Mouse (Mus musculus) left cerebral cortex, postnatal 14 days (tissue): Measurements from ENCODE around the gene Tinagl1. TPM values are rescaled to one million over a fixed set of nuclear protein-coding genes. Genes with fewer than 3 reads are reported as not detected.
A peak's percentile ranks its signal among the peaks of the same experiment; 100 is the strongest.

Source experiments
- DNase-seq, 2 experiments: peaks; one replicate each; pipeline ENCODE4 v3.0.0; 2021 to 2022; ENCODE audit warnings: low spot score in 2 of 2, mixed read lengths in 1 of 2
- intact Hi-C: fragments of 180-260 bp; cut with DNase I; formaldehyde crosslinking; loops from one replicate; pipeline ENCODE4 v1.15.1; 2025
- total RNA-seq, 2 experiments: library from RNA; stranded (reverse); gene quantifications; 2 replicates each; pipeline ENCODE4 v1.2.3; 2021

Tinagl1 gene
- total RNA-seq, 2 experiments from 2014 or later: 4.1 to 4.2 TPM

DNA sequence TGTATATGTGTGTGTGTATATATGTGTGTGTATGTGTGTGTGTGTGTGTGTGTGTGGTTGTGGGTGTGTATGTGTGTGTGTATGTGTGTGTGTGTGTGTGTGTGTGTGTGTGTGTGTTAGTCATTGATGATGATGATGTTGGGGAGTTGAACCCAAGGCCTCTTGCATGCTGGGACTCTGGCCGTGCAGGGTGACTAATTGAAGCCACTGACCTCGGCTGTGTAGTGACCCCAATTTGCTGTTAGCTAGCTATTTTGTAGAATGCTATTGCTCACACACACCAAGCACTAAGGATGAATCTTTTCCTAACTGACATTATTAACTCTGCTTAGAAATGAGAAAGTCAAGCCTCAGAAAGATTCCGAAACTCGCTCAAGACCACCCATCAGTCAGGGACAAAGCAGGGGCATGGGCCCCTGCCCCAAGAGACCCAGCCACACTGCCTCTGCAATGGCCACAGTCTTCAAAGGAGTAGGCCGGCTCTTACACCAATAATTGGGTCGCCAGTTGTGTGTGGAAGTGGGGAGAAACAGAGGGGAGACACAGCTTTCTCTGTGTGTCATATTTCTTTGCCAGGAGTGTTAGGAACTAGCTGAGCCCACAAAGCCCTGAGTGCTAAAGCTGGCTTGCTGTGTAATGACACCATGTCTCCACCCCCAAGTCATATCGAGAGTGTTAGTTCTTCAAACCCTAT, 6.1 kb upstream of the Tinagl1 start:
- no peak for DNase-seq
- intact Hi-C loops: no loop called here

DNA sequence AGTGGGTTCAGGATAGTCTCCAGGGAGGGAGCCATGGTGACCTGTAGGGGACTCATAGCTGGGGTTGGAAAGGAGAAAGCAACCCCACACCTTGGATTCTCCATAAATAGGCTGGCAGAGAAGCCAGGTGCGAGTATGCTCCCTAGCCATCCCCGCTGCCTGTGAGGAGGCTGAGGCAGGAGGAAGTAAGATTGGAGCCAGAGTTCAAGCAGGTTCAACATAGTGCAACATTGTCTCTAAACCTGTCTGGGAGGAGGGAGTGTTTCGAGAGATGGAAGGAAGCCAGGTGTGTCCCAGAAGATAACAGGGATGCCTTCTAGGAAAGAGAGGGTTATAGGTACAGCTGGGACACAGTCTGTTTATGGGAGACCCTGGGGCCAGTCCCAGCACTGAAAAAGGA, 5.0 kb upstream of the Tinagl1 start:
- DNase-seq: no peak
- intact Hi-C loops: no loop called here

DNA sequence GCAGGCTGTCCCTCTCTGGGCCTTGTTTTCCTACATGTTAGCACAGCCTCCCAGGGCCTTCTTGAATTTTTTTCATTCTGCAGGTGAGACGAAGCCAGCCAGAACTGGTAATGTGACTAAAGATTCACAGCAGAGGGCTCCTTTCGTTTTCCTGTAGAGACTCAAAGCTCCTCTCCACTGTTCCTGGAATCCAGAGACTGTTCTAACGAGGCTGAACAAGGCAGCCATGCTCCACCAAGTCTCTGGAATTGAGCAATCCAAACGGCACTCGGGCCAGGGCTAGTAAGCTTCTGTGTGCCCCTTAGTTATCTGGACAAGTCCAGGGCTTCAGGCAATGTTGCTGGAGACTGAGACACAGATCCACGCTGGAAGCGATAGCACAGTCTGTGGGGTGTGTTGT, 2.6 kb upstream of the Tinagl1 start:
- DNase-seq: no peak
- intact Hi-C loops: no loop called here

DNA sequence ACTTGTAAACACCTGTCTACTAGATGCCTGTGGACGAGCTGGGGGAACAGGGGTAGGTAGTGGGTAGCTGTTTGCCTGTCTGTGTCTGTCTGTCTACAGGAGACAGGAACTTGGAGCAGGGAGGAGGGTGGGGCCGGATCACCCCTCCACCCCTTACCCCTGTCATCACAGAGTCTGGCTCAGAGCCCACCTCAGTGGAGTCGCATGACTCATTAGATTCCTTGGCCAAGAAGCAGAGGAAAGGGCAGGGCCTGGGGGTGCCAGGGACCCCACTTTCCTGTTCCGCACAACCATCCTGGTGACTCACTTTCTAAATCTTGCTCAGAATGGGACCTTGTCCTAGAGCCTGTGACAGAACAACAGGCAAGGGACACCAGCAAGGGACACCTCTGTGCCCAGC, 2.2 kb upstream of the Tinagl1 start:
- no peak for DNase-seq
- intact Hi-C loops: no loop called here

DNA sequence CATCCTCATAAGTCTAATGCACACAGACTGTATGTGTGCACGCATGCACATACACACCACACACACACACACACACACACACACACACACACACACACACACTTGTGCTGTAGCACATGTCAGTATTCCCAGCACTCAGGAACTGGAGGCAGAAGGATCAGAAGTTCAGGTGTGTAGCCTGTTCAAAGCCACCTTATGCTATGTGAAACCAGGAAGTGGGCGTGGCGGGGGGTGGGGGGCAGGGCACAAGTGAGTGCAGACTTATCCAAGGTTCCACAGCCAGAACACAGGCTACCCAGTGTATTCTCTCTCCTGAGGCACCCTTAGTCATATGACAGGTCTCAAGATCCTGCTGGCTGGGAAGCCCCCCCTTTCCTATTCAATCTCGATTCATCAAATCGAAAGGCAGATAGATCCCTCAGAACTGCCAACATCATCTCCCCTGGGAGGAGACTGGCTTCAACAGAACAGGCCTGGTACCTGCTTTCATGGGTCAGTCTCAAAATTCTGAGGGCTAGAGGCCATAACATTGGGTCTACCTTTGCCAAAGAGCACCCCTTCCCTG, 1.3 kb upstream of the Tinagl1 start:
- DNase-seq: no peak
- intact Hi-C loops: no loop called here

DNA sequence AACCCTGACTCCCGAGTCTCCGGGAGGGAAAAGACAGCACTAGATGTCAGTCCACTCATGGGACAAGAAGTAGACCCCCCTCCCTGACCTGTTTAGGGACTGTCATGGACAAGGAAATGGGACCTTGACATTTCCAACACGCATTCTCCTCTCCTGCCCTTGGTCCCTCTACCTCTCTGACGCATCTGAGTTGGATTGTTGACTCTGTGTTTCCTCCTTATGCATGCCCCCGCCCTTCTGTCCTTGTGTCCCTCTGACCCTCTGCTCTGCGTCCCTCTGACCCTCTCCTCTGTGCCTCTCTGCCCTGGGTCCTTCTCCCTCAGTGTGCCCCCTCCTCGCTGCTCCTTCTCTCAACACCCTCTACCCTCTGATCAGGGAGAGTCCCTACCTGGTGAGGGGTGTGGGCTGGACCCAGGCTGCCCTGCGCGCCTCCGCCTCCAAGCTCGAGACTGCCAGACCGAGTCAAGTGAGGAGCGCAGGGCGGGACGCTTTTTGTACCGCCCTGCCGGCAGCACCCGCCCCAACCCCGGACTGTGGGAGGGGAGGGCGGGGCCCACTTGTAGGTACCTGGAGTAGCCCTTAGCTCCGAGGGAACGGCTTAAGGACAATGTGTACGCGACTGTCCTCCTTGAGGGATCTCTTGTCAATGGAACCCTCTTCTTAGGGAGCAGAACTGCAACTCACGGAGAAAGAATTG, 439 bp downstream of the Tinagl1 start:
- intact Hi-C loops: no loop called here
- no peak for DNase-seq

DNA sequence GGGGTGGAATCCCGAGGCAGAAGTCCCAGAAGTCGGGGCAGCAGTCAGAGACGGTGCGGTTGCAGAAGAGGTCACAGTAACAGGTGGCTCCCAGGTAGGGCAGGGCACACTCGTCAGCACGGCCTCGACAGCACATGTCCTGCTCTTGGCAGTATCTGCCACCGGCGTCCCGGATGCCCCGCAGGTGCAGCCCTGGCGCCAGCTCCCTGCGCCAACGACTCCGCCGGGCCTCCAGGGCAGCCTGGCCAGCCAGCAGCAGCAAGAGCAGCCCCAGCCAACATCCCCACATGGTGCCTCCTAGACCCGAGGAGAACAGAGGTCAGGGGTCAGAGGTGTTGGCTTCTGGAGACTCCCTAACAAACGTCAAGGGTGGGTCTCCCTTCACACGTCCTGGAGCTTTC, 1.0 kb downstream of the Tinagl1 start:
- intact Hi-C loops: no loop called here

DNA sequence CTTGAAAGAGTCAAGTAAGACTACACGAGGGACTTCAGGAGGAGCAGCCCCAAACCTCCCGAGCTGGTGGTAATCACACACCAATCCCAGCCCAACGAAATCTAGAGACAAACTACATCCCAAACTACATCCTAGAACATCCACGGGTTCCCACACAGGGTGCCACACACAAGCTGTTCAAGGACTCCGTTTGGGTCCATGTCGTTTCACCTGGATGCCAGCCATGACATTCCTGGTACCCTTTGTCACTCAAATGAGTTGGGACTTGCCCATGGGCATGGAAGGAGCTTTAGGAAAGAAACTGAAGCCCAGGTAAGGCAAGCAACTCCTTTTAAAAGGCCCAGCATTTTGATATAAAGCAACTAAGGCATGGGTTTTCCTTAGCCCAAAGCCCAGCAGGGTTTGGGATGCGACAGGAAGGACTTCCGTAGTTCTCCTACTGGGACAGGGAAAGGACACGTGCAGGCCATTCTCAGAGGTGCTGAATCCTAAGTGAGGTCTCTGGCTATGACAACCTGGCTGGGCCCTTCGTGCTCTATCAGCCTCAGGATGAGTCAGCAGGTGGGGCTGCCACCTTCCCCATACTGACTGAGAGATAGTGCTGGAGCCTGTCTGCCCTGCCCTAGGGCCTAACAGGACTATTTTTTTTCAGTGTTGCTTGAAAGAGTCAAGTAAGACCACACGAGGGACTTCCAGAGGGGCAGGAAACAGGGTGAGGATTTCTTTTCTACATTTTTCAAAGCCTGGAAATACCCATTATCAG, 1.7 kb downstream of the Tinagl1 start:
- intact Hi-C loops: no loop called here
- DNase-seq: no peak

More for the DNA sequence above, 1.0 kb downstream of the Tinagl1 start:
- no peak for DNase-seq

DNA sequence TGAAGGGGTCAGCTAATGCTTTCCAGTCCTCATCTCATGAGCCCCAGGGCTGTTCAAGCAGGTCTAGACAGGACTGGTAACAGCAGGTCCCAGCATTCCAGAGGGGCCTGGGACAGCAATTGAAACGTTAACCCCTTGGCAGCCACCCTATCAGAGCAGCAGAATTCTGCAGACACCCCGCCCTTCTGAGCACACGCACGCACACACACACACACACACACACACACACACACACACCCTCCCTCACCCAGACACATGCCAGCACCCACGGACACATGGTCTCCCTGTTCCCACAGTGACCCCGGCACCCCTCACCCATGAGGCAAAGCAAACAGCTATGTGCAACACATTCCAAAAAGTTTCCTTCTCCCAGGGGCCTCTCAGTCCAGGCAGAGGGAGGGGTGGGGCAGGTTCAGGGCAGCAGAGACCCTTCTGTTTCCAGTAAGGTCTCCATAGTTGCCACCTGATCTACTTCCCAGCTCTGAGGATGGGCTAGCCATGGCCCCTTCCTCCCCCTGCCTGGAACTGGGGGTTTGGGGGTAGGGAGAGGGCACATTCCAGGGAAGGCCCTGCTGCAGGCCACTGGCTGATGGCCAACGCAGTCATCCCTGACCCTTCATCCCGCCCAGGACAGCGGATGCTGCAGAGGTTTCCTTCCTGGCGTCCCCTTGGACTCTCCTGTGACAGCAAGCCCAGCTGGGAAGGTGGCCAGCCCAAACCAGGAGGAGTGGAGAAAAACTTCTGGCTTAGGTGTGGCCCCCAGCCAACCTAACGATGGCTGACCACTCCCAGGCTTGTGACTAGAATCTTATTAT, 2.8 kb downstream of the Tinagl1 start:
- DNase-seq: no peak
- intact Hi-C loops: no loop called here

DNA sequence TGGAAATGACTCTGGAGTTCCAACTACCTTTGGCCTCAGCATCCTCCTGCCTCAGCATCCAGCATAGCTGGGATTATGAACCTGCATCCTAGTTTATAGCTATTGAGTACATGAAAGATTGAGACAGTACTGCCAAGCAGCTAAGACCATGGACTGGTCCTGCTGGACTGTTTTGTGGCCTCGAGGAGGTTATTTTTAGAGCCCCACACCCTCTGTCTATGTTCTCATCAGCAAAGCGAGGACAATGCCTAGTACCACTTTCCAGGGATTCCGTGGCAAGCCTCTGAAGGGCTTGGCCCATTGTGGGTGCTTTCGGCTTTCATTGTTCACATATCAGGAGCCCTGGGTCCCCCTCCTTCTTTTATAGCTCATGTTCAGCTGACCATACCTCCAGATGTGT, 4.6 kb downstream of the Tinagl1 start:
- intact Hi-C loops: no loop called here
- DNase-seq: no peak

DNA sequence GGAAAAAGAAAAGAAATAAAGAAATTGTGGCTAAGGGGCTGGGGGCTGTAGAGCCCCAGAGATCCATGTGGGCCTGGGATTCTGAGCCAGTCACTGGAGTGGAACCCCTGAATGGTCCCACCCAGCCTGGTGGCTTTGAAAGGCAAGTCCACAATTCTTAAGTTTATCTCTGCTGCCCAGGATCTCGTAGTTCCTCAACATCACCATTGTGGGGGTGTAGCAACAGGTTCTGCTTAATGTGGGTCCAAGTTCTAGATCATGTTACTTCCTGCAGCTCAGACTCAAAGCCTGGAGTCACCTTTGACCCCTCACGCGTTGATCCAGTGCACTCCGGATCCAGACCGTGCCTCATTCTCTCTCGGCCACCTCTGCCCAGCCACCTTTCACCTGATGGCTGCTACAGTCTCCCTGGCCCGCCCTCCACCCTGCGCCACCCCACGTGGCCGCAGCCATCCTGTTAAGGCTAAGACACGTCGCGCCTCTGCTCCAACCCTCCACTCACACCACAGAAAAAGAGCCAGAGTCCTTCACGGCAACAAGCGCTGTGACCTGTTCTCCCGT, 5.4 kb downstream of the Tinagl1 start:
- DNase-seq: no peak
- intact Hi-C loops: no loop called here

DNA sequence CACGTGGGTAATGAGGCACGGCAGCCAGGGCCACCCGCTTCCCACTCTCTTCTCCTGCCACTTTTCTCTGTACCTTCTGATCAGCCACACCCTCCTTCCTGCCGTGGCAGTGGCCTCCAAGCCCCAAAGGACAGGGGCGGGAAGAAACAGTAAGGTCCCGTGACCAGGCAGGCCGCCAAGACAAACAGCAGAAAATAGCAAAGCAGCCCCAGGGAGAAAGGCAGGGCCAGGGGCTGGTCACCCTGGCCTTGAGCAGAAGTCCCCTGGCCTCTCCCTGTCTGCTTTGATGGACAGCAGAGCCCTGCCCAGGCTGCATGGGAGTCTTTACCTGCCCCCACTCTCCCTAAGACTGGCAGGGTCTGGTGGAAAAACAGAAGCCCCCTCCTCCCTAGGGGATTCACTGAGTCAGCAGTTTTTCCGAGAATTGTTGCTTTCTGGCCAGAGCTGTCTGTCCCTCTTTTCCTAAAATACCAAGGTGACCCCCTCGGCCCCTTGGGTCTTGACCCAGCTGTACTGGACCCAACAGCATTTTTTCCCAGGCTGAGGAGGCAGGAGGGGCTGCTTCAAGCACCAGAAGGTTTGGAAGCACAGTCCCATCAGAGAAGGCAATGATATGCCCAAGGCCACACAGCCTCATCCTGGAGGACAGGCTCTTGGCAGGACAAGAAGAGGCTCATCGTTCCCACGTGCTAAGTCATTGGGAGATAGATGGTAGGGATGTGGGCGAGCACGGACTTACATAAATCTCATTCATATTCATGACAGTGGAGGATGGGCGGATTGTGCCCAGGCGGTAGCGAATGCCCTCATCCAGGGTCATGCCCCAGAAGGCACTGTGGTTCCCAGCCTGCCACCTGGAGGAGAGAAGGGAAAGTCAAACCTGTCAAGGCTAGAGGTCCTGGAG, 6.4 kb downstream of the Tinagl1 start:
- intact Hi-C loops: no loop called here
- DNase-seq: peak in 1 of 2 experiments; percentile 40

DNA sequence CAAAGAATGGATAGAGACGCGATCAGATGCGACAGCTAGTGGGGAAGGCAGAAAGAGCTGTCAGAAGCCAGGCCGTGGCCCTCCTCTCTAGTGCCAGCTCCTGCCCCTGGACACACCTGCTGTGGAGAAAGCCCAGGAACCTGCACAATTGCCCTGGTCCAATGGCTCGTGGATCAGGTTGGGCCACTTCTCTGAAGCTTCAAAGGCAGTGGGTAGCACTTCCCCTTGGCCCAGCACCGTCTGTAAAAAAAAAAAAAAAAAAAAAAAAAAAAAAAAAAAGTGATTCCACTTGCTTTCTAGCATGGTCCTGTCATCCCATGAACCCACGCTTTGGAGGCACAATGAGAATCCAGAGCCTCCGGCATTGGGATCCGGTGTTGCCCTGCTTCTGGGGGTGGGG, 7.1 kb downstream of the Tinagl1 start:
- intact Hi-C loops: no loop called here
- DNase-seq: no peak

DNA sequence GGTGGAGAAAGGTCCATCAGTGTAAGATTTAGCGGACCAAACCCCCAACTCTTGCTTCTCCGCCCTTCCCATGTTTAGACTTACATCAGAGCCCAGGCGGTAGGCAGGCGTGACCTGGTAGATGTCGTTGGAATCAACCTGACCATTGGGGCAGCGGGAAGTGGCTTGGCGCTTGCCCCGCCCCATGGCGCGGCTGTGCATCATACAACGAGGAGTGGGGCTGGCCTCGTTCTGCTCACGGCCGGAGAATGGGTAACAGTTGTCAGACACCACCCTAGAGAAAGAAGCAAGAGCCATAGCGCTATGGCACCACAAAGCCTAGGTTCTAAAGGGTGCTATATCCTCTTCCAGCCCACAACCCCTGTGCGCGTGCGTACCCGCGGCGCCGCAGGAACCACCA, 7.6 kb downstream of the Tinagl1 start:
- intact Hi-C loops: no loop called here

DNA sequence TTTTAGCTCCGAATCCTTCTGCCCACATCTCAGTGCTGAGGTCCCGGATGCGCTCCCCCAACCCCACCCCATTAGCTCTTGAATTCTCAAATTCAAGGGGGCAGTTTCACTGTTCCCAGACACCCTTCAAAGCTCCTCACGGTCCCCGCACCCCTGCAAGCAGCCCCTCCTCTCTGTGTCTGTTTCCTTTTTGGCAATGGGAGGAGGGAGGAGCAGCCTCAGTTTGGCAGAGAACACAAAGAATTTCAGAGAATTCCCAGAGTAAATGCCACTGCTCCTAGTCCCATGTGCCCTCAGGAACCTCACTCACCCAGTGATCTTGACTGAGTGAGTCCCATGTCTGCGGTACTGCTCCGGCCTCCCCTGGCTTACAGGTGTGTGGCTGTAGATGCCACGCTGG, 8.3 kb downstream of the Tinagl1 start:
- intact Hi-C loops: no loop called here
- DNase-seq: no peak

More for the DNA sequence above, 7.6 kb downstream of the Tinagl1 start:
- DNase-seq: no peak

DNA sequence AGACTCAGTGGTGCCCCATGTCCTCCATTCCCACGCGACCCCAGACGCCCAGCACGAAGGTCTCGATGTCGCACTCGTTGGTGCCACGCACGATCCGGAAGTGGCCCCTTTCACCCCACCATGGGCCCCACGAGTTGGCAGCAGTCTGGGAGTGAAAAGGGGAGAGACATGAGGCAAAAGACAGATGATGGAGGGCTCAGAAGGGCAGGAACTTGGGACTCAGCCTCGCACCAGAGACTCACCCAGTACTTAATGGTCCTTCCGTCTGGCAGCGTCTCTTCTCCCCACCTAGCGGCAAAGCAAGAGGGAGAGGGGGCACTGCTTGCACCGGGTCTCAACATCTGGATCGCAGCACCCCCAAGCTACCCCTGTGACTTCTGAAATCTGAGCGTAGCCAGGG, 8.9 kb downstream of the Tinagl1 start:
- intact Hi-C loops: no loop called here
- DNase-seq: no peak

DNA sequence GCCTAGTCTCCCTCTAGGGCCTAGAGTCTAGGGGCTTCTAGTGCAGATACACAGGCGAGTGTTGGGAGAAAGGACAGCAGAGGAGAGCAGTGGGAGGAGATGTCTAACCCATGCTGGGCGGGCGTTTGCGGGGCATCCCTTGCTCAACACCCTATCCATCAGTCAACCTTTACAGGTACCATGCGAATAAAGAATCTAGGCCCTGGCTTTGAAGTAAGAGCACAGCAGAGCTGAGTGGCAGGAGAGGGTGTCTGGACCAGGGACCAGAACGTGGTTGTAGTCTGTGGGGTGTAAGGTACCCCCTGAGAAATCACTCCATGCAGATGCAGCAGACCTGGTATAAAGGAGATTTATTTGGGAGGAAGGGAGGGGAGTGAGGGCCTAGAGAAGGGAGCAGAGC, 10.8 kb downstream of the Tinagl1 start:
- intact Hi-C loops: no loop called here
- DNase-seq: no peak

DNA sequence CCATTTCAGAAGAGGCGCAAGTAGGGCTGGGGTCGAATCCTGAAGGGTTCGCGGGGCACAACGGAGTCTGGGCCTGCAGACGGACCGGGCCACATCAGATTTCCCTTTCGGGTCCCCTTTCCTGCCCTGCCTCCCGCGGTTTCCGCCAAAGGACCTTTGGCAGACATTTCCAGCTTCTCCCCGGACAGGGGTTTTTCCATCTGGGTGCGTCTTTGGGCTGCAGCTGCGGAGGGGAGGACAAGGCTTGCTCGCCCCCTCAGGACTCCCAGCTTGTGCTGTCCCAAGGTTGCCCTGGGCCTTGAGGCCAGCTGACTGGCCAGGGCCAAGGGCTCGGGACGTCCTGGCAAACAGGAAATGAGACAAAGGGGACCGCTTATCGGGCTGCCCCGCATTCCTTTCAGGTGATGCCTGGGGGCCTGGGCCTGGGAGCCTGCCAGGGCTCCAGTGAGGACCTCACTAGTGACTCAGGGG, 11.5 kb downstream of the Tinagl1 start:
- no peak for DNase-seq
- intact Hi-C loops: no loop called here
